Mouse (Mus musculus) liver, embryonic 15.5 days (tissue): ENCODE measurements at regions not wholly inside any gene's neighbourhood (a gene's known extent, or its start where the extent isn't known, plus 50 kb on each side); places are given as distances from the start of the nearest gene placed in this dataset.

ENCODE experiments used
- ATAC-seq: fragments of 200-750 bp; cut with Nextera tagmentation; 2 replicates; pipeline ENCODE4 v1.8.0; 2017; ENCODE audit warnings: moderate number of reproducible peaks, mild to moderate bottlenecking, moderate library complexity; ENCODE audit not compliant: insufficient read depth
- H3K27ac ChIP-seq: fragments of 300-500 bp; sonication (generic); replicated peaks from 2 replicates; pipeline ENCODE4 v1.5.1; 2015; ENCODE audit warnings: mild to moderate bottlenecking, inconsistent platforms
- H3K27me3 ChIP-seq: fragments of 300-500 bp; sonication (generic); 2 replicates; pipeline ENCODE4 v1.6.1; 2015; ENCODE audit warnings: mild to moderate bottlenecking, inconsistent platforms
- H3K36me3 ChIP-seq: fragments of 300-500 bp; sonication (generic); replicated peaks from 2 replicates; pipeline ENCODE4 v1.6.1; 2015; ENCODE audit warnings: moderate library complexity, mild to moderate bottlenecking, inconsistent platforms
- H3K4me1 ChIP-seq: fragments of 300-500 bp; sonication (generic); replicated peaks from 2 replicates; pipeline ENCODE4 v1.6.1; 2015; ENCODE audit warnings: inconsistent platforms
- H3K4me2 ChIP-seq: fragments of 300-500 bp; sonication (generic); 2 replicates; pipeline ENCODE4 v1.6.1; 2015; ENCODE audit warnings: moderate library complexity, mild to moderate bottlenecking, inconsistent platforms
- H3K4me3 ChIP-seq: fragments of 300-500 bp; sonication (generic); replicated peaks from 2 replicates; pipeline ENCODE4 v1.5.1; 2015; ENCODE audit warnings: mild to moderate bottlenecking, inconsistent platforms
- H3K9ac ChIP-seq: fragments of 300-500 bp; sonication (generic); 2 replicates; pipeline ENCODE4 v1.6.1; 2015; ENCODE audit warnings: moderate library complexity, mild to moderate bottlenecking, inconsistent platforms
- H3K9me3 ChIP-seq: fragments of 300-500 bp; sonication (generic); replicated peaks from 2 replicates; pipeline ENCODE4 v1.6.1; 2016; ENCODE audit warnings: inconsistent platforms
- WGBS: fragments of 180-500 bp; shearing (Covaris S2); methylation state at CpG from one replicate; pipeline ENCODE4 v1.1.7; 2015; ENCODE audit warnings: mixed read lengths; ENCODE audit not compliant: insufficient replicate concordance; 5-methylcytosine and 5-hydroxymethylcytosine counted together

GRCm38 (mm10) chr5:91271416-91271815, 131.4 kb downstream of the Btc start:
- no peaks in the 10 kb centered on the region for H3K4me1 ChIP-seq
- H3K27me3 ChIP-seq, result no peaks in the 10 kb centered on the region
- no peak overlapping the region for H3K4me3 ChIP-seq
- H3K36me3 ChIP-seq, result no peaks in the 10 kb centered on the region
- no peak overlapping the region for H3K9ac ChIP-seq
- no peak for ATAC-seq
- H3K9me3 ChIP-seq, result no peaks in the 10 kb centered on the region
- H3K4me2 ChIP-seq, result no peak overlapping the region
- H3K27ac ChIP-seq, result no peak overlapping the region

GRCm38 (mm10) chr5:91274411-91274810, 128.4 kb downstream of the Btc start:
- Histone ChIP-seq H3K36me3 (no peaks in the 10 kb centered on the region), H3K27ac (no peak overlapping the region), H3K9me3 (no peaks in the 10 kb centered on the region), H3K4me1 (no peaks in the 10 kb centered on the region), H3K9ac (no peak overlapping the region), H3K27me3 (no peaks in the 10 kb centered on the region), H3K4me2 (no peak overlapping the region), H3K4me3 (no peak overlapping the region)
- no peak for ATAC-seq
- WGBS, result 35% methylated on average over 3 of the region's 3 CpGs

GRCm38 (mm10) chr5:91278466-91278865, 124.3 kb downstream of the Btc start:
- Histone ChIP-seq H3K4me2 (no peak overlapping the region), H3K27me3 (no peaks in the 10 kb centered on the region), H3K9me3 (no peaks in the 10 kb centered on the region), H3K27ac (no peak overlapping the region), H3K9ac (no peak overlapping the region), H3K4me3 (no peak overlapping the region), H3K36me3 (no peaks in the 10 kb centered on the region), H3K4me1 (no peaks in the 10 kb centered on the region)
- no peak for ATAC-seq
- WGBS, result 21% methylated on average over 3 of the region's 3 CpGs

GRCm38 (mm10) chr5:91279464-91279863, 123.3 kb downstream of the Btc start:
- Histone ChIP-seq H3K36me3 (no peaks in the 10 kb centered on the region), H3K4me3 (no peak overlapping the region)
- no peak for ATAC-seq

GRCm38 (mm10) chr5:91282969-91283368, 119.8 kb downstream of the Btc start:
- Histone ChIP-seq H3K9ac (no peak overlapping the region), H3K4me3 (no peak overlapping the region), H3K27me3 (no peaks in the 10 kb centered on the region), H3K4me1 (no peaks in the 10 kb centered on the region), H3K4me2 (no peak overlapping the region), H3K36me3 (no peaks in the 10 kb centered on the region), H3K9me3 (no peaks in the 10 kb centered on the region), H3K27ac (no peak overlapping the region)
- 38% methylated on average over 7 of the region's 7 CpGs for WGBS
- peak; percentile 52; the same call in 1 of the 2 replicates for ATAC-seq

More at GRCm38 (mm10) chr5:91279464-91279863, 123.3 kb downstream of the Btc start:
- no peak overlapping the region for H3K4me2 ChIP-seq
- no peak overlapping the region for H3K9ac ChIP-seq
- H3K9me3 ChIP-seq, result no peaks in the 10 kb centered on the region
- H3K4me1 ChIP-seq, result no peaks in the 10 kb centered on the region
- WGBS, result 32% methylated on average over 2 of the region's 2 CpGs
- H3K27ac ChIP-seq, result no peak overlapping the region
- no peaks in the 10 kb centered on the region for H3K27me3 ChIP-seq

GRCm38 (mm10) chr5:91293073-91293472, 109.7 kb downstream of the Btc start:
- Histone ChIP-seq H3K9me3 (no peaks in the 10 kb centered on the region), H3K4me2 (no peak overlapping the region), H3K27ac (no peak overlapping the region), H3K27me3 (no peaks in the 10 kb centered on the region), H3K36me3 (no peaks in the 10 kb centered on the region), H3K4me3 (no peak overlapping the region), H3K9ac (no peak overlapping the region), H3K4me1 (no peaks in the 10 kb centered on the region)
- WGBS, result 50% methylated on average over 4 of the region's 4 CpGs
- ATAC-seq, result peak; percentile 69

- H3K27ac ChIP-seq, result no peak overlapping the region
- H3K4me2 ChIP-seq, result no peak overlapping the region
- no peaks in the 10 kb centered on the region for H3K36me3 ChIP-seq
- H3K4me1 ChIP-seq, result no peaks in the 10 kb centered on the region
- H3K9ac ChIP-seq, result no peak overlapping the region
- ATAC-seq, result no peak
- 79% methylated on average over 3 of the region's 3 CpGs for WGBS
- no peaks in the 10 kb centered on the region for H3K9me3 ChIP-seq
- H3K27me3 ChIP-seq, result no peaks in the 10 kb centered on the region
- H3K4me3 ChIP-seq, result no peak overlapping the region
Observed at GRCm38 (mm10) chr5:91294957-91295356, 107.8 kb downstream of the Btc start.

- 53% methylated on average over 2 of the region's 2 CpGs for WGBS
- H3K4me2 ChIP-seq, result no peak overlapping the region
- no peaks in the 10 kb centered on the region for H3K9me3 ChIP-seq
- no peak overlapping the region for H3K27ac ChIP-seq
- no peaks in the 10 kb centered on the region for H3K36me3 ChIP-seq
- ATAC-seq, result no peak
- H3K4me1 ChIP-seq, result no peaks in the 10 kb centered on the region
- no peaks in the 10 kb centered on the region for H3K27me3 ChIP-seq
- no peak overlapping the region for H3K4me3 ChIP-seq
- no peak overlapping the region for H3K9ac ChIP-seq
Observed at GRCm38 (mm10) chr5:91297068-91297467, 105.7 kb downstream of the Btc start.

- ATAC-seq, result no peak
- Histone ChIP-seq H3K9ac (no peak overlapping the region), H3K4me1 (no peaks in the 10 kb centered on the region), H3K27ac (no peak overlapping the region), H3K36me3 (no peaks in the 10 kb centered on the region), H3K27me3 (no peaks in the 10 kb centered on the region), H3K9me3 (no peaks in the 10 kb centered on the region), H3K4me2 (no peak overlapping the region), H3K4me3 (no peak overlapping the region)
- 66% methylated on average over 17 of the region's 17 CpGs for WGBS
Observed at GRCm38 (mm10) chr5:91302114-91302513, 100.7 kb downstream of the Btc start.

GRCm38 (mm10) chr5:91302943-91303342, 99.9 kb downstream of the Btc start:
- Histone ChIP-seq H3K4me1 (no peaks in the 10 kb centered on the region), H3K9me3 (no peaks in the 10 kb centered on the region), H3K9ac (no peak overlapping the region), H3K27me3 (no peaks in the 10 kb centered on the region), H3K4me2 (no peak overlapping the region), H3K36me3 (no peaks in the 10 kb centered on the region), H3K4me3 (no peak overlapping the region), H3K27ac (no peak overlapping the region)
- WGBS, result 60% methylated on average over 9 of the region's 9 CpGs
- ATAC-seq, result no peak

- Histone ChIP-seq H3K4me2 (no peak overlapping the region), H3K27me3 (no peaks in the 10 kb centered on the region), H3K9me3 (no peaks in the 10 kb centered on the region), H3K36me3 (no peaks in the 10 kb centered on the region), H3K4me3 (no peak overlapping the region), H3K9ac (no peak overlapping the region), H3K4me1 (no peaks in the 10 kb centered on the region), H3K27ac (no peak overlapping the region)
- ATAC-seq, result no peak
- 50% methylated on average over 5 of the region's 5 CpGs for WGBS
Observed at GRCm38 (mm10) chr5:91303702-91304101, 99.1 kb downstream of the Btc start.

- no peak overlapping the region for H3K4me2 ChIP-seq
- H3K36me3 ChIP-seq, result no peaks in the 10 kb centered on the region
- 53% methylated on average over 3 of the region's 3 CpGs for WGBS
- no peak overlapping the region for H3K4me3 ChIP-seq
- H3K4me1 ChIP-seq, result no peaks in the 10 kb centered on the region
- ATAC-seq, result no peak
- no peak overlapping the region for H3K9ac ChIP-seq
- H3K9me3 ChIP-seq, result no peaks in the 10 kb centered on the region
- no peak overlapping the region for H3K27ac ChIP-seq
- H3K27me3 ChIP-seq, result no peaks in the 10 kb centered on the region
Observed at GRCm38 (mm10) chr5:91307031-91307430, 95.8 kb downstream of the Btc start.
